Mouse (Mus musculus) hematopoietic multipotent progenitor cell, adult 10-12 weeks (in vitro differentiated cells): Measurements from ENCODE around the gene Ctdspl2. TPM values are rescaled to one million over a fixed set of nuclear protein-coding genes. Genes with fewer than 3 reads are reported as not detected.

Source experiments
- polyA plus RNA-seq: library from polyadenylated mRNA; stranded (reverse); fragments of >175 nt; gene quantifications from 2 replicates; pipeline ENCODE4 v1.2.3, GENCODE M21; 2012; ENCODE audit warnings: low replicate concordance

The Ctdspl2 gene
- polyA plus RNA-seq, result 1.1 and 3.8 TPM in 2 replicates

DNA sequence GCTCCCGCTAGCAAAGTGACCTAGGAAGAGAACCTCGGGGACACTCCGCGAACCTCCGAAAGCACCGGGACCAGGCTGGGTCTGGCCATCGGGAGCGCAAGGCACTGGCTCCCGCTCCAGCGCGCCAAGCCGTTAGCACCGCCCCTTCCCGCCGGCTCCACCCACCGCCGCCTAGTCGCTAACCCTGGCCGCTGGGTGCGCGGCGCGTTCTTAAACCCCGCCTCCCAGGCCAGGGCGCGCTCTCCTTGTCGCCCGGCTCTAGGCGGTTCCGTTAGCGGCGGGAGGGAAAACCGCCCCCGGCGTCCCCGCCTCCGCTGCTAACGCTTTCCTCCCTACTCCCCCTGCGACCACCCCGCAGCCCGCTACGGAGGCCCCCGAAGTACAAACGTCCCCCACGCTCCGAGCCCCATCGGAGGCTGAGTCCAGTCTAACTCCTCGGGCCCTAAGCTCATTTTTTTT is at the start of gene Ctdspl2, which contains the start of gene Mageb3:
Gene Ctdspl2, plus strand, starts transcription at position 237 of the 459 bp plus-strand sequence.
Gene Mageb3, minus strand, starts transcription at position 328 of the 459 bp plus-strand sequence.

GRCm38 (mm10) chr2:122027862-122028755 is 72.3 kb downstream of the Ctdspl2 start, which contains the start of gene Eif3j1:
Eif3j1 (plus strand) TSS chr2:122028546.

Other genes starting within 250 kb of the Ctdspl2 start
- gene Frmd5, start 148.9 kb upstream of the Ctdspl2 start, polyA plus RNA-seq, result 0.66 and 1.0 TPM in 2 replicates
- 3.2 and 6.9 TPM in 2 replicates for gene Casc4, start 89.0 kb upstream of the Ctdspl2 start, polyA plus RNA-seq
- gene Mageb3, start 91 bp downstream of the Ctdspl2 start, polyA plus RNA-seq, result not detected in 2 replicates
- gene Eif3j1, start 72.5 kb downstream of the Ctdspl2 start, polyA plus RNA-seq, result 20.5 and 44.1 TPM in 2 replicates
- 3.0 and 3.7 TPM in 2 replicates for gene Spg11, start 162.4 kb downstream of the Ctdspl2 start, polyA plus RNA-seq
- gene B2m, start 191.7 kb downstream of the Ctdspl2 start, polyA plus RNA-seq, result 237 and 274 TPM in 2 replicates
- gene Trim69, start 204.7 kb downstream of the Ctdspl2 start, polyA plus RNA-seq, result not detected in 2 replicates
- not detected in 2 replicates for gene Patl2, start 230.2 kb downstream of the Ctdspl2 start, polyA plus RNA-seq
- not detected in 2 replicates for gene Terb2, start 230.3 kb downstream of the Ctdspl2 start, polyA plus RNA-seq